Mouse (Mus musculus): ENCODE data around the gene Tbc1d10b.
A peak's percentile ranks its signal among the peaks of the same experiment; 100 is the strongest.

The Tbc1d10b gene

GRCm38 (mm10) chr7:127224616-127225015, 16.3 kb upstream of the Tbc1d10b start:
- DNase-seq (ENCODE audit: low spot score): no peak

GRCm38 (mm10) chr7:127223515-127224478, 15.5 kb upstream of the Tbc1d10b start:
- no peak for DNase-seq (ENCODE audit: low spot score)

GRCm38 (mm10) chr7:127223106-127223505, 14.8 kb upstream of the Tbc1d10b start:
- DNase-seq (ENCODE audit: low spot score): no peak

GRCm38 (mm10) chr7:127220440-127220839, 12.2 kb upstream of the Tbc1d10b start:
- no peak for DNase-seq (ENCODE audit: low spot score)

GRCm38 (mm10) chr7:127218670-127219069, 10.4 kb upstream of the Tbc1d10b start:
- DNase-seq (ENCODE audit: low spot score): no peak

GRCm38 (mm10) chr7:127217901-127218642, 9.8 kb upstream of the Tbc1d10b start:
- no peak for DNase-seq (ENCODE audit: low spot score)

- DNase-seq (ENCODE audit: low spot score): no peak
These were observed 9.2 kb upstream of the Tbc1d10b start for GRCm38 (mm10) chr7:127217475-127217874.

- no peak for DNase-seq (ENCODE audit: low spot score)
These were observed 8.0 kb upstream of the Tbc1d10b start for GRCm38 (mm10) chr7:127216307-127216706.

GRCm38 (mm10) chr7:127214981-127215871, 7.0 kb upstream of the Tbc1d10b start:
- DNase-seq (ENCODE audit: low spot score): peak; percentile 47

GRCm38 (mm10) chr7:127214521-127214920, 6.3 kb upstream of the Tbc1d10b start:
- no peak for DNase-seq (ENCODE audit: low spot score)

- no peak for DNase-seq (ENCODE audit: low spot score)
These were observed 5.7 kb upstream of the Tbc1d10b start for GRCm38 (mm10) chr7:127213930-127214329.

- DNase-seq (ENCODE audit: low spot score): no peak
These were observed 5.2 kb upstream of the Tbc1d10b start for GRCm38 (mm10) chr7:127213485-127213884.

- DNase-seq (ENCODE audit: low spot score): no peak
These were observed 4.4 kb upstream of the Tbc1d10b start for GRCm38 (mm10) chr7:127212432-127213250.

- DNase-seq (ENCODE audit: low spot score): no peak
These were observed 2.9 kb upstream of the Tbc1d10b start for GRCm38 (mm10) chr7:127211014-127211745.

- no peak for DNase-seq (ENCODE audit: low spot score)
These were observed 2.0 kb upstream of the Tbc1d10b start for GRCm38 (mm10) chr7:127210266-127210665.

- DNase-seq (ENCODE audit: low spot score): no peak
These were observed 1.6 kb upstream of the Tbc1d10b start for GRCm38 (mm10) chr7:127209851-127210250.

GRCm38 (mm10) chr7:127208553-127209438, 528 bp upstream of the Tbc1d10b start, which contains the start of gene Mylpf:
TSS of gene Mylpf (plus strand) at chr7:127208890.
- DNase-seq (ENCODE audit: low spot score): peak; percentile 96

- no peak for DNase-seq (ENCODE audit: low spot score)
These were observed 634 bp downstream of the Tbc1d10b start for GRCm38 (mm10) chr7:127207374-127208294.
